Mouse (Mus musculus) heart, adult 2 months (tissue): ENCODE measurements around the gene Kremen1.

Source experiments
- CTCF ChIP-seq: fragments of 200-600 bp; IDR thresholded peaks from 2 replicates; pipeline ENCODE4 v1.8.1; 2022; ENCODE audit warnings: antibody characterized with exemption, mild to moderate bottlenecking, moderate library complexity
- EP300 ChIP-seq: fragments of 200-500 bp; IDR thresholded peaks from 2 replicates; pipeline ENCODE4 v1.6.1; 2011; ENCODE audit warnings: low read depth, low read length, control low read depth; ENCODE audit not compliant: insufficient read depth
- POLR2A ChIP-seq: fragments of 200-500 bp; IDR thresholded peaks from 2 replicates; pipeline ENCODE4 v1.6.1; 2011; ENCODE audit warnings: mild to moderate bottlenecking, low read depth, low read length, control low read depth; ENCODE audit not compliant: insufficient read depth

- TF ChIP-seq CTCF (no peak), POLR2A (no peak), EP300 (no peak)
These were observed 45.9 kb upstream of the Kremen1 start for GRCm38 (mm10) chr11:5307024-5307905.
